Mouse (Mus musculus): ENCODE results near the gene Acer2.
A peak's percentile ranks its signal among the peaks of the same experiment; 100 is the strongest.
"Not testable (repeated sequence)": the region's sequence is repeated elsewhere in the genome, so short reads cannot be mapped to it uniquely, and the experiment has no call there.

Gene Acer2

GRCm38 (mm10) chr4:86874146-86874847 lies at the start of gene Acer2:
TSS of gene Acer2 (plus strand) at chr4:86874396.
- peak; percentile 93 for DNase-seq (ENCODE audit: low read depth, low spot score)
- no peaks in the 10 kb centered on the region for H3K27me3 ChIP-seq (ENCODE audit: control insufficient read depth, insufficient read depth, low read length, poor library complexity, severe bottlenecking)
- H3K36me3 ChIP-seq (ENCODE audit: control insufficient read depth, insufficient read depth, low read length, poor library complexity, severe bottlenecking): no peaks in the 10 kb centered on the region

- H3K36me3 ChIP-seq (ENCODE audit: control insufficient read depth, insufficient read depth, low read length, poor library complexity, severe bottlenecking): peaks cover 4% of the 10 kb centered on the region; the same call in 1 of the 2 replicates
- H3K27me3 ChIP-seq (ENCODE audit: control insufficient read depth, insufficient read depth, low read length, poor library complexity, severe bottlenecking): no peaks in the 10 kb centered on the region
- no peak for DNase-seq (ENCODE audit: low read depth, low spot score)
These were observed 49.1 kb upstream of the Acer2 start for GRCm38 (mm10) chr4:86825143-86825542.

- H3K27me3 ChIP-seq (ENCODE audit: control insufficient read depth, insufficient read depth, low read length, poor library complexity, severe bottlenecking): no peaks in the 10 kb centered on the region
- H3K36me3 ChIP-seq (ENCODE audit: control insufficient read depth, insufficient read depth, low read length, poor library complexity, severe bottlenecking): peaks cover 3% of the 10 kb centered on the region; the same call in 1 of the 2 replicates
- no peak for DNase-seq (ENCODE audit: low read depth, low spot score)
These were observed 42.3 kb upstream of the Acer2 start for GRCm38 (mm10) chr4:86831896-86832295.

GRCm38 (mm10) chr4:86841141-86841540 lies 33.1 kb upstream of the Acer2 start:
- H3K36me3 ChIP-seq (ENCODE audit: control insufficient read depth, insufficient read depth, low read length, poor library complexity, severe bottlenecking): peaks cover 11% of the 10 kb centered on the region
- DNase-seq (ENCODE audit: low read depth, low spot score); H3K27me3 ChIP-seq (ENCODE audit: control insufficient read depth, insufficient read depth, low read length, poor library complexity, severe bottlenecking): not testable (repeated sequence)

GRCm38 (mm10) chr4:86845384-86845783 lies 28.8 kb upstream of the Acer2 start:
- Histone ChIP-seq H3K36me3 (ENCODE audit: control insufficient read depth, insufficient read depth, low read length, poor library complexity, severe bottlenecking) (peaks cover 7% of the 10 kb centered on the region), H3K27me3 (ENCODE audit: control insufficient read depth, insufficient read depth, low read length, poor library complexity, severe bottlenecking) (no peaks in the 10 kb centered on the region)
- no peak for DNase-seq (ENCODE audit: low read depth, low spot score)

- no peak for DNase-seq (ENCODE audit: low read depth, low spot score)
These were observed 26.9 kb upstream of the Acer2 start for GRCm38 (mm10) chr4:86847246-86847645.

GRCm38 (mm10) chr4:86851331-86851730 lies 22.9 kb upstream of the Acer2 start:
- DNase-seq (ENCODE audit: low read depth, low spot score): no peak
- H3K27me3 ChIP-seq (ENCODE audit: control insufficient read depth, insufficient read depth, low read length, poor library complexity, severe bottlenecking): no peaks in the 10 kb centered on the region
- peaks cover 18% of the 10 kb centered on the region for H3K36me3 ChIP-seq (ENCODE audit: control insufficient read depth, insufficient read depth, low read length, poor library complexity, severe bottlenecking)

More at GRCm38 (mm10) chr4:86847246-86847645, 26.9 kb upstream of the Acer2 start:
- Histone ChIP-seq H3K36me3 (ENCODE audit: control insufficient read depth, insufficient read depth, low read length, poor library complexity, severe bottlenecking) (peaks cover 7% of the 10 kb centered on the region), H3K27me3 (ENCODE audit: control insufficient read depth, insufficient read depth, low read length, poor library complexity, severe bottlenecking) (no peaks in the 10 kb centered on the region)

GRCm38 (mm10) chr4:86852018-86852417 lies 22.2 kb upstream of the Acer2 start:
- no peak for DNase-seq (ENCODE audit: low read depth, low spot score)
- peaks cover 17% of the 10 kb centered on the region for H3K36me3 ChIP-seq (ENCODE audit: control insufficient read depth, insufficient read depth, low read length, poor library complexity, severe bottlenecking)
- H3K27me3 ChIP-seq (ENCODE audit: control insufficient read depth, insufficient read depth, low read length, poor library complexity, severe bottlenecking): no peaks in the 10 kb centered on the region

GRCm38 (mm10) chr4:86852813-86853590 lies 21.2 kb upstream of the Acer2 start:
- peaks cover 16% of the 10 kb centered on the region for H3K36me3 ChIP-seq (ENCODE audit: control insufficient read depth, insufficient read depth, low read length, poor library complexity, severe bottlenecking)
- DNase-seq (ENCODE audit: low read depth, low spot score): no peak
- no peaks in the 10 kb centered on the region for H3K27me3 ChIP-seq (ENCODE audit: control insufficient read depth, insufficient read depth, low read length, poor library complexity, severe bottlenecking)

GRCm38 (mm10) chr4:86856304-86857112 lies 17.7 kb upstream of the Acer2 start:
- H3K36me3 ChIP-seq (ENCODE audit: control insufficient read depth, insufficient read depth, low read length, poor library complexity, severe bottlenecking): peaks cover 16% of the 10 kb centered on the region
- peak; percentile 26 for DNase-seq (ENCODE audit: low read depth, low spot score)
- no peaks in the 10 kb centered on the region for H3K27me3 ChIP-seq (ENCODE audit: control insufficient read depth, insufficient read depth, low read length, poor library complexity, severe bottlenecking)

- Histone ChIP-seq H3K36me3 (ENCODE audit: control insufficient read depth, insufficient read depth, low read length, poor library complexity, severe bottlenecking) (peaks cover 13% of the 10 kb centered on the region), H3K27me3 (ENCODE audit: control insufficient read depth, insufficient read depth, low read length, poor library complexity, severe bottlenecking) (no peaks in the 10 kb centered on the region)
- DNase-seq (ENCODE audit: low read depth, low spot score): peak; percentile 99
These were observed 16.8 kb upstream of the Acer2 start, which contains the start of gene Rps6 for GRCm38 (mm10) chr4:86857113-86858069. TSS of gene Rps6 (minus strand) at chr4:86857412.

GRCm38 (mm10) chr4:86858070-86858440 lies 16.1 kb upstream of the Acer2 start:
- H3K27me3 ChIP-seq (ENCODE audit: control insufficient read depth, insufficient read depth, low read length, poor library complexity, severe bottlenecking): no peaks in the 10 kb centered on the region
- DNase-seq (ENCODE audit: low read depth, low spot score): peak; percentile 13
- H3K36me3 ChIP-seq (ENCODE audit: control insufficient read depth, insufficient read depth, low read length, poor library complexity, severe bottlenecking): peaks cover 10% of the 10 kb centered on the region

- no peak for DNase-seq (ENCODE audit: low read depth, low spot score)
- H3K27me3 ChIP-seq (ENCODE audit: control insufficient read depth, insufficient read depth, low read length, poor library complexity, severe bottlenecking): no peaks in the 10 kb centered on the region
- no peaks in the 10 kb centered on the region for H3K36me3 ChIP-seq (ENCODE audit: control insufficient read depth, insufficient read depth, low read length, poor library complexity, severe bottlenecking)
These were observed 10.1 kb upstream of the Acer2 start for GRCm38 (mm10) chr4:86864087-86864486.

GRCm38 (mm10) chr4:86871988-86872387 lies 2.2 kb upstream of the Acer2 start:
- Histone ChIP-seq H3K36me3 (ENCODE audit: control insufficient read depth, insufficient read depth, low read length, poor library complexity, severe bottlenecking) (no peaks in the 10 kb centered on the region), H3K27me3 (ENCODE audit: control insufficient read depth, insufficient read depth, low read length, poor library complexity, severe bottlenecking) (no peaks in the 10 kb centered on the region)
- no peak for DNase-seq (ENCODE audit: low read depth, low spot score)
